Comparison of ENCODE assay signal across 14 mouse cellular contexts in genomic region chr16:23967301-23967700, GRCm38 (mm10). TPM values are rescaled to one million over a fixed set of nuclear protein-coding genes. Genes with fewer than 3 reads are reported as not detected.
A peak's percentile ranks its signal among the peaks of the same experiment; 100 is the strongest.
DNase-seq lines count a peak whose midpoint lies in the region; ATAC-seq and TF ChIP-seq lines count a peak whose summit lies in the region.
"Had no signal": no experiment of that assay in that cellular context is flagged by ENCODE, and none has a peak within 500 bp of the region (broad histone marks: within the 10 kb centered on the region; RNA-seq: fewer than 3 reads in every experiment).

No protein-coding gene starts in this region.

- peak; percentile 81 for DNase-seq in heart, adult 11 months
- DNase-seq in heart, postnatal 14 days, result no peak
- DNase-seq in thymus, adult 2 months, result peak; percentile 43
- DNase-seq in thymus, adult 18-20 months, result no peak
- no peak for DNase-seq in lung, embryonic 14.5 days
- DNase-seq in adrenal gland, postnatal 14 days, result no peak
- no peak for DNase-seq in MN1 (ENCODE audit: low spot score)
- DNase-seq: right cerebral cortex, postnatal 4 days had no signal

- H3K9me3 ChIP-seq in lung, embryonic 14.5 days (ENCODE audit: low read depth, low read length), result no peaks in the 10 kb centered on the region; the same call in 1 of the 2 replicates
- H3K9me3 ChIP-seq: forebrain, embryonic 12.5 days; heart, embryonic 15.5 days had no signal

- H3K4me1 ChIP-seq in thymus, adult 2 months (replicated peaks; ENCODE audit: control insufficient read depth, insufficient read depth, low read length), result no peaks in the 10 kb centered on the region
- H3K4me1 ChIP-seq in lung, embryonic 14.5 days (ENCODE audit: insufficient read depth), result 0 out of 2 replicates have a peak, but pooled peaks cover 6% of the 10 kb centered on the region

- no peak overlapping the region for H3K9ac ChIP-seq in lung, embryonic 14.5 days
- H3K9ac ChIP-seq: forebrain, embryonic 12.5 days; heart, embryonic 15.5 days had no signal

- no peak overlapping the region for H3K4me2 ChIP-seq in lung, embryonic 14.5 days
- H3K4me2 ChIP-seq: forebrain, embryonic 12.5 days; heart, embryonic 15.5 days had no signal

- ATAC-seq in lung, embryonic 14.5 days (ENCODE audit: insufficient read depth), result no peak
- no peak for ATAC-seq in frontal cortex, adult (ENCODE audit: low TSS enrichment)
- ATAC-seq: Patski had no signal

- H3K4me3 ChIP-seq in thymus, adult 2 months (ENCODE audit: control insufficient read depth, insufficient read depth, low read length), result no peak overlapping the region
- no peak overlapping the region for H3K4me3 ChIP-seq in lung, embryonic 14.5 days (ENCODE audit: low read depth, low read length)
- H3K4me3 ChIP-seq: forebrain, embryonic 12.5 days; heart, embryonic 15.5 days; myocyte had no signal

- H3K27me3 ChIP-seq in thymus, adult 2 months (ENCODE audit: control insufficient read depth, insufficient read depth, low read length), result no peaks in the 10 kb centered on the region
- H3K27me3 ChIP-seq in lung, embryonic 14.5 days (ENCODE audit: insufficient read depth, low read length), result no peaks in the 10 kb centered on the region
- H3K27me3 ChIP-seq: forebrain, embryonic 12.5 days; heart, embryonic 15.5 days; Patski had no signal

- peaks cover 85% of the 10 kb centered on the region for H3K36me3 ChIP-seq in thymus, adult 2 months (ENCODE audit: control insufficient read depth, insufficient read depth, low read length)
- H3K36me3 ChIP-seq in lung, embryonic 14.5 days (ENCODE audit: insufficient read depth), result peaks cover 9% of the 10 kb centered on the region
- H3K36me3 ChIP-seq: forebrain, embryonic 12.5 days had no signal

- TF ChIP-seq POLR2A in thymus, adult 2 months (IDR thresholded peaks at IDR 0.05; ENCODE audit: control insufficient read depth, extremely low read depth, insufficient read depth, low read length, poor library complexity), result no peak

- 94% methylated on average over 7 of the region's 7 CpGs for WGBS in thymus, adult 2 months
- WGBS in lung, embryonic 14.5 days, result 78% methylated on average over 7 of the region's 7 CpGs

- H3K27ac ChIP-seq in thymus, adult 2 months (ENCODE audit: control insufficient read depth, insufficient read depth, low read length), result no peak overlapping the region
- H3K27ac ChIP-seq in lung, embryonic 14.5 days (ENCODE audit: low read depth), result no peak overlapping the region
- H3K27ac ChIP-seq: forebrain, embryonic 12.5 days; heart, embryonic 15.5 days had no signal

- no peak for TF ChIP-seq CTCF in thymus, adult 2 months (IDR thresholded peaks at IDR 0.05; ENCODE audit: borderline replicate concordance, control insufficient read depth, extremely low read depth, insufficient read depth, low read length, poor library complexity)
- TF ChIP-seq CTCF in lung, embryonic 14.5 days (IDR thresholded peaks at IDR 0.05; ENCODE audit: low read depth), result peak; percentile 56

- intact Hi-C loops in heart, postnatal 14 days (cut with DNase I), result no loop called here

RNA-seq across cellular contexts. Expression of gene Gm37419, which starts 21.0 kb away (rescaled TPM):
- not detected for total RNA-seq in heart, postnatal 14 days (2021)
- not detected in 2 replicates for polyA plus RNA-seq in thymus, adult 2 months (2012; rRNA removed)
- not detected in 2 replicates for polyA plus RNA-seq in lung, embryonic 14.5 days (2014; fragmentation: Nextera tagmentation; extraction: Ambion mirVana)
- not detected in 2 replicates for total RNA-seq in adrenal gland, postnatal 14 days (2021)
- polyA plus RNA-seq: forebrain, embryonic 12.5 days; heart, embryonic 15.5 days; limb, embryonic 14.5 days; myocyte had no signal

RNA-seq across cellular contexts. Expression of gene Bcl6, which starts 21.4 kb away (rescaled TPM):
- total RNA-seq in heart, postnatal 14 days (2021), result 10 to 100 TPM; 14.9 to 17.4 TPM
- 103 and 116 TPM in 2 replicates for polyA plus RNA-seq in thymus, adult 2 months (2012; rRNA removed)
- 1.1 and 1.2 TPM in 2 replicates for polyA plus RNA-seq in lung, embryonic 14.5 days (2014; fragmentation: Nextera tagmentation; extraction: Ambion mirVana)
- total RNA-seq in adrenal gland, postnatal 14 days (2021), result 48.4 and 72.0 TPM in 2 replicates

RNA-seq across cellular contexts. Expression of gene Rtp2, which starts 35.1 kb away (rescaled TPM):
- total RNA-seq in heart, postnatal 14 days (2021), result not detected
- not detected in 2 replicates for polyA plus RNA-seq in thymus, adult 2 months (2012; rRNA removed)
- polyA plus RNA-seq in lung, embryonic 14.5 days (2014; fragmentation: Nextera tagmentation; extraction: Ambion mirVana), result not detected in 2 replicates
- total RNA-seq in adrenal gland, postnatal 14 days (2021), result not detected in 2 replicates
- polyA plus RNA-seq: heart, embryonic 15.5 days; limb, embryonic 14.5 days; Patski had no signal

Comparison
In these comparisons a context has a peak if more than half of its experiments do, and no peak if none do; other contexts are left out.
1. DNase-seq: peak in heart, adult 11 months (single experiment) and thymus, adult 2 months (single experiment); none in heart, postnatal 14 days (0 of 2), thymus, adult 18-20 months (0 of 2), lung, embryonic 14.5 days (single experiment), adrenal gland, postnatal 14 days (single experiment) and MN1 (single experiment).